ENCODE assay signal across 23 mouse cellular contexts in the genomic region with DNA sequence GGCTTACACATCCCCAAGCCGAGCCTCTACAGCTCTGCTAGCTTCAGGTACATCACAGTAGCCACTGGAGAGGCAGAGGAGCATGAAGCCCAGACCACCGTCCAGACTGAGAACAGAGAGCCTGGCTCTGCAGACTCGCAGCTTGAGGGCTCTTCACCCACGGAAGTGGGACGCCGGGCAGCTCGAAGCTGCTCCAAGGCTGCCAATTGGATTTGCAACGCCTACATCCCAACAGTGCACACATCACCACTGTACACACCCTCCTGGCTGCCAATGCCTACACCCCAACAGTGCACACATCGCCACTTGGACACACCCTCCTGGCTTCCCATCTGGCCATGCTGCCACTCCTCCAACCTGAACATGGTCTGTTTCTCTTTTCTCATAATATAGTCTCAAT.
DNase-seq lines count a peak whose midpoint lies in the region; ATAC-seq and TF ChIP-seq lines count a peak whose summit lies in the region.
"Had no signal": no experiment of that assay in that cellular context is flagged by ENCODE, and none has a peak within 500 bp of the region (broad histone marks: within the 10 kb centered on the region; RNA-seq: fewer than 3 reads in every experiment).

No protein-coding gene starts in this region.

- H3K27me3 ChIP-seq in lung, embryonic 16.5 days (ENCODE audit: control insufficient read depth, insufficient read depth, low read depth, low read length), result no peaks in the 10 kb centered on the region
- H3K27me3 ChIP-seq in cerebellum, adult 2 months (ENCODE audit: control insufficient read depth, insufficient read depth, low read length), result no peaks in the 10 kb centered on the region
- H3K27me3 ChIP-seq: embryonic facial prominence, embryonic 12.5 days; forebrain, embryonic 13.5 days; limb, embryonic 12.5 days; midbrain, embryonic 13.5 days; neural tube, embryonic 12.5 days had no signal

- peak overlapping the region; percentile 59; the same call in 1 of the 2 replicates for H3K27ac ChIP-seq in layer of hippocampus, adult 2 months
- peak overlapping the region; percentile 70 for H3K27ac ChIP-seq in lung, embryonic 16.5 days (ENCODE audit: low read length)
- H3K27ac ChIP-seq in cerebellum, adult 2 months (ENCODE audit: insufficient read depth, low read length), result no peak overlapping the region
- H3K27ac ChIP-seq: embryonic facial prominence, embryonic 12.5 days; forebrain, embryonic 13.5 days; heart, adult 2 months; left cerebral cortex, adult 2 months; limb, embryonic 12.5 days; liver, embryonic 12.5 days; macrophage; midbrain, embryonic 13.5 days; neural tube, embryonic 12.5 days had no signal

- peaks cover 17% of the 10 kb centered on the region for H3K4me1 ChIP-seq in lung, embryonic 16.5 days (replicated peaks; ENCODE audit: control insufficient read depth, insufficient read depth, low read length)
- H3K4me1 ChIP-seq in cerebellum, adult 2 months (ENCODE audit: control insufficient read depth, insufficient read depth, low read length), result peaks cover 2% of the 10 kb centered on the region; the same call in 1 of the 2 replicates
- H3K4me1 ChIP-seq: forebrain, embryonic 13.5 days; liver, embryonic 12.5 days had no signal

- no peaks in the 10 kb centered on the region for H3K9me3 ChIP-seq in lung, embryonic 16.5 days (ENCODE audit: control insufficient read depth, low read length)
- H3K9me3 ChIP-seq: embryonic facial prominence, embryonic 12.5 days; forebrain, embryonic 13.5 days; limb, embryonic 12.5 days; liver, embryonic 12.5 days; midbrain, embryonic 13.5 days; neural tube, embryonic 12.5 days had no signal

- peak overlapping the region; percentile 25; the same call in 1 of the 2 replicates for H3K4me2 ChIP-seq in lung, embryonic 16.5 days (ENCODE audit: low read depth, low read length)
- H3K4me2 ChIP-seq: embryonic facial prominence, embryonic 12.5 days; forebrain, embryonic 13.5 days; limb, embryonic 12.5 days; liver, embryonic 12.5 days; midbrain, embryonic 13.5 days; neural tube, embryonic 12.5 days had no signal

- peak; percentile 92 for ATAC-seq in lung, embryonic 16.5 days (ENCODE audit: low read depth)
- ATAC-seq: forebrain, embryonic 13.5 days; hindbrain, embryonic 16.5 days; liver, embryonic 12.5 days; midbrain, embryonic 13.5 days had no signal

- no peak for TF ChIP-seq POLR2A in cerebellum, adult 2 months (IDR thresholded peaks at IDR 0.05; ENCODE audit: borderline replicate concordance, insufficient read depth, low read length)

- no peaks in the 10 kb centered on the region for H3K36me3 ChIP-seq in lung, embryonic 16.5 days (ENCODE audit: control insufficient read depth, insufficient read depth, low read length)
- H3K36me3 ChIP-seq: embryonic facial prominence, embryonic 12.5 days; limb, embryonic 12.5 days; liver, embryonic 12.5 days; midbrain, embryonic 13.5 days; neural tube, embryonic 12.5 days had no signal

- H3K4me3 ChIP-seq in layer of hippocampus, adult 2 months, result no peak overlapping the region
- no peak overlapping the region for H3K4me3 ChIP-seq in lung, embryonic 16.5 days (ENCODE audit: low read length)
- no peak overlapping the region for H3K4me3 ChIP-seq in cerebellum, adult 2 months (replicated peaks; ENCODE audit: insufficient read depth, low read depth, low read length)
- H3K4me3 ChIP-seq: embryonic facial prominence, embryonic 12.5 days; erythroblast, embryonic 14.5 days; forebrain, embryonic 13.5 days; heart, adult 2 months; left cerebral cortex, adult 2 months; limb, embryonic 12.5 days; liver, embryonic 12.5 days; midbrain, embryonic 13.5 days; neural tube, embryonic 12.5 days had no signal

- H3K9ac ChIP-seq in lung, embryonic 16.5 days (ENCODE audit: low read length), result no peak overlapping the region
- H3K9ac ChIP-seq: embryonic facial prominence, embryonic 12.5 days; forebrain, embryonic 13.5 days; limb, embryonic 12.5 days; liver, embryonic 12.5 days; midbrain, embryonic 13.5 days; neural tube, embryonic 12.5 days had no signal

- no peak for TF ChIP-seq CTCF in layer of hippocampus, adult 2 months (conservative IDR thresholded peaks at IDR 0.05)
- no peak for TF ChIP-seq CTCF in cerebellum, adult 2 months (IDR thresholded peaks at IDR 0.05; ENCODE audit: borderline replicate concordance, insufficient read depth, low read depth, low read length)

- DNase-seq in layer of hippocampus, adult 2 months (ENCODE audit: low spot score in 2 of 2), result peak in 1 of 2 experiments; percentile 29
- no peak for DNase-seq in layer of hippocampus, postnatal 36 days
- DNase-seq in right cerebral cortex, adult 18-20 months, result peak; percentile 27
- no peak for DNase-seq in right cerebral cortex, postnatal 14 days
- peak; percentile 65 for DNase-seq in telencephalon, adult 2 months (ENCODE audit: low read depth, low spot score)
- no peak for DNase-seq in cerebellum, adult 2 months
- DNase-seq: B cell, adult 2 months; cerebellum, adult 9-10 months; gastrocnemius, postnatal 14 days; heart, adult 2 months; heart, postnatal 4 days; kidney, adult 11 months had no signal

- 50% methylated on average over 9 of the region's 9 CpGs for WGBS in lung, embryonic 16.5 days
- 34% methylated on average over 9 of the region's 9 CpGs for WGBS in cerebellum, adult 2 months

Comparison
In these comparisons a context has a peak if more than half of its experiments do, and no peak if none do; other contexts are left out.
1. DNase-seq: peak in right cerebral cortex, adult 18-20 months (single experiment) and telencephalon, adult 2 months (single experiment); none in layer of hippocampus, postnatal 36 days (0 of 2), right cerebral cortex, postnatal 14 days (single experiment) and cerebellum, adult 2 months (0 of 2).